Mouse (Mus musculus) embryo, embryonic 10 days (tissue): ENCODE measurements around the gene Tmem183a.

ENCODE experiments used
- DNase-seq: peaks from one replicate; pipeline ENCODE4 v3.0.0-alpha.2; 2015; ENCODE audit warnings: low spot score

The Tmem183a gene

DNA sequence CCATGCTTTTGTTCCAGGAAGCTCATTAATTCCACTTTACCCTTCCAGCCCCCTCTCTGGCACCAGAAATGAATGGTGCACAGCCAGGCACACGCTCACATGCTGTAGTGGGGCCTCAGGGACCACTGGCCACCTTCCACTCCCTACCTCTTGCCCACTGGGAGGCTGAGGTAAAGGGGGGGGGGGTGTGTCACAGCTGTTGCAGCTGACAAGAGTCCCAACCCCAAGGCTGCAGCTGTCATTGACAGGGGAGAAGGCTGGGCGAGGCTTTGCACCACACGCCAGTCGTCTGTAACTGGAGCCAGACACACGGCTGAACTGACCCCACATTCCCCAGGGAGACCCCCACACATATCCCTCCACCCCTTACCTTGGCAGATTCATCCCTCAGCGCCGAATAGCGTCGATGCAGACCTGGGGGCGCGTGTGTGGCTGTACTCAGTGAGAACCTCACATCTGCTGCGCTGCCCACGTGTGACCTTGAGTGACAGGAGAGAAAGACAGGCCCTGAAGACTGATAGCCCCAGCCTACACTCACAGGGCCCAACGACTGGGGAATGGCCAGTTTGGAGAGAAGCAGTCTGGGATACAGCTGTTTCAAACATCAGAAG is 41.0 kb downstream of the Tmem183a start:
- DNase-seq: peak; percentile 18

DNA sequence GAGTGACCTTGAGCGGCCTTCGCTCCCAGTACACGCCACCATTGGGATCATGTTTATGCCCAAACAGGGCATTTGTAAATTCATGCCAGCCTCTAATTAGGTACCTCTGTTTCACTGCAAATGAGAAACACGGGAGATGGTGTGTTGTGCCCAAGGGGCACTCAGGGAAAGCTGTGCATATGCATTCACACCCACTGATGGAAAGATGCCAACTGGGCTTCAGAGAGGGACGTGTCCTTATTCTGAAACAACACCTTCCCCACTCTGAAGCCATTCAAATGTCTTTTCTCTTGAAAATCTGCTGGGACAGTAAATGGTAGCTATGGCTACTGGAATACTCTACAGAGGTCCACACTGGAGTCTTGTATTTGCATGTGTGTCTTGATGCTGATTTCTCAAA is 43.5 kb downstream of the Tmem183a start:
- DNase-seq: no peak

DNA sequence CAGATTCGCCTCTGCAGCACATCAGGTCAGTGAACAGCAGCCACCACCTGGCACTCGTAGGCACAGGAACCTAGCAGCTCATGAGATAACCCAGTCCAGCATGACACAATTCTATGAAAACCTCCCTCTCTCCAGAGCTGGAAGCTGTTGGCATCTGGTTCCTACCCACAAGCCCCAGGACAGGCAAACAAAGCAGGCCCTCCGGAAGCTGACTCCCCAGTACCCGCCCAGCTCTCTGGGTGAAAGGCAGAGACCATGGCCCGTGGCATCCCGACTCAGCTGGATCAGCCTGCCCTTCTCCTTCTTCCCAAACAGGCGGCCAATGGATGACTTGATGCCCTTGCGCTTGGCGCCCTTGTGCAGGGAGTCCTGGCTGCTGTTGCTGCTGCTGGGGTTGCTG is 45.4 kb downstream of the Tmem183a start:
- DNase-seq: no peak

DNA sequence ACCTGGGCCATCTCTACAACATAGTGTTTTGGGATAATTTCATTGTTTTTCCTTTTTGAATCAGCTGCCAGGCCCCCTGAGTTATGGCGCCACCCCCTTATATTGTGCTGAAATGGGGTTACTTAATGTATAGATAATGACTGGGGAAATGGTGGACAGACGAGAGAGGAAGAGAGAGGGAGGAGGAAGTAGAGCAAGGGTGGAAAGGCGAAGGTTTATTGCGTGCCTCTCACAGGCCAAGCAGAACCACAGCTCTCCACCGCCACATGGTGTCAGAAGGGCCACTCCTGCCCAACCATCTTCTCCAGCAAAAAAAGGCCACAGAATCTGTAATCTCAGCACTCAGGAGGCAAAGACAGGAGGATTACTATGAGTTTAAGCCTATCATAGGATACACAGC is 46.6 kb downstream of the Tmem183a start:
- DNase-seq: no peak

DNA sequence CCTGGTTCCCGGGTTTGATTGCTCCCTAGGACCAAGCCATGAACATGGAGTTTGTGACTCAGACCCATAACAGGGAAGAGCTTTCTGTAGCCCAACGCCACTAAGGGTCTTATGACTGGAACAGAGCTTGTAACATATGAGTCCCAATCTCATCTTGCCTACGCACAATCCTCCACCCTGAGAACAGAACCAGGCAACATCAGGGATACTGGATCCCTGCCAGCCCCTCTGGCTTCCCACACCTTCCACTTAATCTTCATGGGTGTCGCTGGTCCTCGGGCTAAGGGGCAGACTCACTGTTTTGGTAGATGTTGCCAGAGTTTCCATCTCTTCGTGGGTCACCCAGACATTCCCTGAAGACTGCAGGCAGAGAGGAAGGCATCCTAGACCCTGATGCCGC is 50.0 kb downstream of the Tmem183a start:
- DNase-seq: no peak

- no peak for DNase-seq
Measured at GRCm38 (mm10) chr1:134310729-134311128, 51.0 kb downstream of the Tmem183a start.

- DNase-seq: no peak
Measured at GRCm38 (mm10) chr1:134310291-134310690, 51.5 kb downstream of the Tmem183a start.

DNA sequence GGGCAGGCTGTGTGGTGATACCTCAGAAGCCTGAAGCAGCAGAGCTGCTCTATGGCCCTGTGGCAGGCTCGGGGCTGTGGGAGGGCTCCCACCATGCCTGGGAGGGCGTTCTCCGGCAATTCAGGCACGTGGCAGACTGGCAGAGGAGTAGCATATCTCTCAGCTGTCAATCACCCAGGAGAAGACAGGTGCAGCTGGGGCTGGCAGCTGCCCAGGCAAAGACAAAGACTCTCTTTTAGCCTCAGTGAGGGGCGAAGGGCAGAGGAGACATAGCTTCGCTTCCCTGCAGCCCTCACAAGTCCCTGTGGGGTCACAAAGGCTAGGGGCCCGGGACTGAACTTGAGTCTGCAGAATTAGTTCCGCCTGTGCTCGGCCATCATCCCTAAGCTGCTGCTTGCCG is 54.4 kb downstream of the Tmem183a start:
- peak; percentile 14 for DNase-seq

GRCm38 (mm10) chr1:134304940-134305339 is 56.8 kb downstream of the Tmem183a start:
- DNase-seq: no peak

DNA sequence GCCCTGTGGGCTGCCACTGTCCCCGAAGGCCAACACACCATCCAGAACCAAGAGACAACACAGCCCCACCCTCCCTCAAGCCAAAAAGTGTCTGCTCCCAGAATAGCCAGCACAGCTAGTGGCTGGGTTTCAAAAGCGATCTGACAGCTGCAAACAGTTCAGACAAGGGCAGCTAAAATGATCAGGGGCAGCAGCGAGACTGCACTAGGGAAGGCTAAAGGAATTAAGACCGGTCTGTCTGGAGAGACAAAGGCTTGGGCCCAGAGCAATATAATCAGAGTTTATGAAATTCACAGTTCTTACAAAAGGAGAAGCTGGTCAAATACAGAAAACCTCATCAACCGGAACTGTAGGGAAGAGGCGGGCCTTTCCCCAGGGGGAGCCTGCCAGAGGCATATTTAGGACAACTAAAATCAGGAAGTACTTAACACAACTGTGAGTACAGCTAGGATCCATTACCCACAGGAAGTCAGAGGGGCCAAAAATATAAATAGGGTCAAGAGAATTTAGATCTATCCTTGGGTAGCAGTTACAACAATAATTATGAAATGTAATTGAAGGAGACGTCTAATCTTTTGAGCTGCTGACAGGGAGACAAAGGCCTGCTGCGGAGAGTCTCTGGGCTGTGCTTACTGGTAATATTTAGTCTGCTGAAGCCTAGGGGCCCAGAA is 59.1 kb downstream of the Tmem183a start:
- no peak for DNase-seq

DNA sequence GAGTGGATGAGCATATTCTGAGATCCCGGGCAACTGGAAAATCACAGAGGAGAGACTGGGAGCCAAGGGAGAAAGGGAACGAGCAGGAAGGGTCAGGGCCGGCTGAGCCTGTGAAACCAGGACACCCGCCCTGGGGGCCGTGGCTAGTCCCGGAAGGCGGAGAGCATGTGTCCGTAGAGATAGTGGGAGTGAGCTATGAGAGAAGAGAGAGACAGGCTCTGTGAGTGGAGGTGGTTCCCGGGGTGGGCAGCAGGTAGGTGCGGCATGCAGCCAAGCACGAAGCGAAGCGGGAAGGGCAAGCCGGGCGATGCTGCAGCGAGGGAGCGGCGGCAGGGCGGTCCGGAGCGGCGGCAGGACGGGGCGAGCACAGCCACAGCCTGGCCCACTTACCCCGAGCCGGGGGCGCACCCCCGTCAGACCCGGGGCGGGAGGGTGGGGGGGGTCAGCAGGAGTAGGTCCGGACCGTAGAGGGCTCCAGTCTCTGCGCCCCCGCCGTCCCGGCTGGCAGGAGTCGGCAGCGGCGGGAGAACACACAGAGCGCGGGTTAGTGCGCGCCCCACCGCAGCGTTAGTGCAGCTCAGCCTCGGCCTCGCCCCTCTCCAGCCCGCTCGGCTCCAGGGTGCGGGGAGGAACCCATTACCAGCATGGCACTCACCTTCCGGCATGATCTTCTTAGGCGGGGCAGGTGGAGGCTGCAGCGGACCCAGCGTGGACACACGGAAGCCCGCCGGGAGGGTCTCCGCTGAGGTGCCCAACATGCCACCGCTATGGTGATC is 63.0 kb downstream of the Tmem183a start:
- DNase-seq: peak; percentile 54

GRCm38 (mm10) chr1:134297265-134297664 is 64.5 kb downstream of the Tmem183a start:
- no peak for DNase-seq
